Mouse (Mus musculus) heart, postnatal 36 days (tissue): Measurements from ENCODE around the gene Crocc. TPM values are rescaled to one million over a fixed set of nuclear protein-coding genes. Genes with fewer than 3 reads are reported as not detected.

Experiments
- DNase-seq, 2 experiments: peaks; one replicate each; pipeline ENCODE4 v3.0.0; 2021 to 2022
- intact Hi-C: fragments of 180-260 bp; cut with DNase I; formaldehyde crosslinking; loops from one replicate; pipeline ENCODE4 v1.15.1; 2025
- total RNA-seq, 2 experiments: library from RNA; stranded (reverse); gene quantifications; 2 replicates each; pipeline ENCODE4 v1.2.3; 2021

The Crocc gene
- total RNA-seq, 2 experiments from 2014 or later = 4.3 to 5.5 TPM

GRCm38 (mm10) chr4:141068655-141069054 is 8.3 kb upstream of the Crocc start:
- intact Hi-C loops = no loop called here
- no peak for DNase-seq

- DNase-seq = no peak
- intact Hi-C loops = no loop called here
Measured at GRCm38 (mm10) chr4:141067516-141068046, 7.2 kb upstream of the Crocc start.

- intact Hi-C loops = no loop called here
- peak; percentile 37 to 55 for DNase-seq
Measured at GRCm38 (mm10) chr4:141066709-141067515, 6.6 kb upstream of the Crocc start.

- DNase-seq = peak; percentile 74 to 78
- intact Hi-C loops = loop anchor here (1.0 kb wide), 1 partner anchor 21 kb away; no protein-coding TSS in a partner anchor
Measured at GRCm38 (mm10) chr4:141065123-141065522, 4.8 kb upstream of the Crocc start.

- intact Hi-C loops = no loop called here
- DNase-seq = no peak
Measured at GRCm38 (mm10) chr4:141064104-141064659, 3.8 kb upstream of the Crocc start.

- intact Hi-C loops = loop anchor here (2.0 kb wide), 1 partner anchor 17 kb away; no protein-coding TSS in a partner anchor
- DNase-seq = no peak
Measured at GRCm38 (mm10) chr4:141059616-141060425, 529 bp downstream of the Crocc start.

GRCm38 (mm10) chr4:141058835-141059234 is 1.5 kb downstream of the Crocc start:
- intact Hi-C loops = no loop called here
- no peak for DNase-seq

GRCm38 (mm10) chr4:141056970-141057369 is 3.4 kb downstream of the Crocc start:
- intact Hi-C loops = no loop called here
- DNase-seq = no peak

GRCm38 (mm10) chr4:141053568-141054161 is 6.7 kb downstream of the Crocc start:
- intact Hi-C loops = no loop called here
- no peak for DNase-seq

GRCm38 (mm10) chr4:141053138-141053537 is 7.2 kb downstream of the Crocc start:
- DNase-seq = no peak
- intact Hi-C loops = no loop called here

- intact Hi-C loops = no loop called here
- DNase-seq = no peak
Measured at GRCm38 (mm10) chr4:141052442-141052841, 7.9 kb downstream of the Crocc start.

- no peak for DNase-seq
- intact Hi-C loops = no loop called here
Measured at GRCm38 (mm10) chr4:141049476-141049835, 10.9 kb downstream of the Crocc start.

- DNase-seq = no peak
- intact Hi-C loops = no loop called here
Measured at GRCm38 (mm10) chr4:141048810-141049475, 11.4 kb downstream of the Crocc start.

- DNase-seq = peak; percentile 44 to 68
- intact Hi-C loops = loop anchor here (1.0 kb wide), 1 partner anchor 20 kb away; no protein-coding TSS in a partner anchor
Measured at GRCm38 (mm10) chr4:141044816-141045215, 15.5 kb downstream of the Crocc start.

- intact Hi-C loops = no loop called here
- no peak for DNase-seq
Measured at GRCm38 (mm10) chr4:141041117-141041516, 19.2 kb downstream of the Crocc start.

- DNase-seq = no peak
- intact Hi-C loops = loop anchor here (5.0 kb wide), 3 partner anchors 47 to 247 kb away; partner anchors contain the start of gene Atp13a2
Measured at GRCm38 (mm10) chr4:141033606-141034549, 26.5 kb downstream of the Crocc start.

GRCm38 (mm10) chr4:141031733-141032132 is 28.6 kb downstream of the Crocc start:
- DNase-seq = peak; percentile 82 to 88
- intact Hi-C loops = loop anchor here (1.0 to 5.0 kb wide), 4 partner anchors 44 to 244 kb away; partner anchors contain the start of gene Atp13a2

- intact Hi-C loops = loop anchor here (1.0 to 5.0 kb wide), 4 partner anchors 43 to 243 kb away; partner anchors contain the start of gene Atp13a2
- no peak for DNase-seq
Measured at GRCm38 (mm10) chr4:141030541-141031206, 29.7 kb downstream of the Crocc start.
